Mouse (Mus musculus) large intestine, adult 2 months (tissue): Measurements from ENCODE around the gene Pcbp4. TPM values are rescaled to one million over a fixed set of nuclear protein-coding genes. Genes with fewer than 3 reads are reported as not detected.

Experiments
- polyA plus RNA-seq: library from polyadenylated mRNA; depleted of rRNA; stranded (reverse); fragments of >200 nt; gene quantifications from 2 replicates; pipeline ENCODE4 v1.2.3, GENCODE M21; 2012; rRNA removed

Gene Pcbp4
- polyA plus RNA-seq, 1 experiment, result 17.4 TPM

Other genes with a start within 250 kb of the Pcbp4 start
- 3.3 and 6.0 TPM in 2 replicates for gene Tlr9, start 230.7 kb upstream of the Pcbp4 start, polyA plus RNA-seq
- gene Alas1, start 204.6 kb upstream of the Pcbp4 start, polyA plus RNA-seq, result 106 and 167 TPM in 2 replicates
- gene Poc1a, start 172.2 kb upstream of the Pcbp4 start, polyA plus RNA-seq, result 19.7 and 23.2 TPM in 2 replicates
- 12.6 and 15.2 TPM in 2 replicates for gene Dusp7, start 84.7 kb upstream of the Pcbp4 start, polyA plus RNA-seq
- 788 and 789 TPM in 2 replicates for gene Rpl29, start 23.8 kb upstream of the Pcbp4 start, polyA plus RNA-seq
- 88.7 and 135 TPM in 2 replicates for gene Acy1, start 15.0 kb upstream of the Pcbp4 start, polyA plus RNA-seq
- 58.1 and 64.3 TPM in 2 replicates for gene Abhd14b, start 5.8 kb upstream of the Pcbp4 start, polyA plus RNA-seq
- gene Abhd14a, start 5.6 kb upstream of the Pcbp4 start, polyA plus RNA-seq, result 43.9 and 46.5 TPM in 2 replicates
- 0.05 and 0.21 TPM in 2 replicates for gene Gpr62, start 12.6 kb downstream of the Pcbp4 start, polyA plus RNA-seq
- 24.4 and 28.9 TPM in 2 replicates for gene Rrp9, start 22.7 kb downstream of the Pcbp4 start, polyA plus RNA-seq
- gene Parp3, start 23.7 kb downstream of the Pcbp4 start, polyA plus RNA-seq, result 19.5 and 31.6 TPM in 2 replicates
- gene Iqcf1, start 46.7 kb downstream of the Pcbp4 start, polyA plus RNA-seq, result not detected in 2 replicates
- gene Iqcf5, start 61.3 kb downstream of the Pcbp4 start, polyA plus RNA-seq, result not detected in 2 replicates
- gene Iqcf3, start 108.3 kb downstream of the Pcbp4 start, polyA plus RNA-seq, result not detected in 2 replicates
- gene Iqcf4, start 117.7 kb downstream of the Pcbp4 start, polyA plus RNA-seq, result not detected in 2 replicates
- gene Iqcf6, start 173.3 kb downstream of the Pcbp4 start, polyA plus RNA-seq, result not detected in 2 replicates
- 0.16 and 0.25 TPM in 2 replicates for gene Grm2, start 202.8 kb downstream of the Pcbp4 start, polyA plus RNA-seq
- gene Tex264, start 232.6 kb downstream of the Pcbp4 start, polyA plus RNA-seq, result 65.6 and 68.0 TPM in 2 replicates